Mouse (Mus musculus): ENCODE data around the gene Olfr313. TPM values are rescaled to one million over a fixed set of nuclear protein-coding genes. Genes with fewer than 3 reads are reported as not detected.

The Olfr313 gene
- polyA plus RNA-seq, 1 experiment from 2014 or later = not detected

Other genes with a start within 250 kb of the Olfr313 start
- gene Olfr224, start 244.4 kb upstream of the Olfr313 start, polyA plus RNA-seq (2015; fragmentation: Nextera tagmentation; extraction: Ambion mirVana) = not detected in 2 replicates
- gene Olfr325, start 237.3 kb upstream of the Olfr313 start, polyA plus RNA-seq (2015; fragmentation: Nextera tagmentation; extraction: Ambion mirVana) = not detected in 2 replicates
- not detected in 2 replicates for gene Olfr324, start 219.9 kb upstream of the Olfr313 start, polyA plus RNA-seq (2015; fragmentation: Nextera tagmentation; extraction: Ambion mirVana)
- 0.51 TPM in 1 of 2 replicates, not detected in the other for gene 2210407C18Rik, start 198.9 kb upstream of the Olfr313 start, polyA plus RNA-seq (2015; fragmentation: Nextera tagmentation; extraction: Ambion mirVana)
- gene Olfr323, start 184.5 kb upstream of the Olfr313 start, polyA plus RNA-seq (2015; fragmentation: Nextera tagmentation; extraction: Ambion mirVana) = not detected in 2 replicates
- gene Trim58, start 174.5 kb upstream of the Olfr313 start, polyA plus RNA-seq (2015; fragmentation: Nextera tagmentation; extraction: Ambion mirVana) = 0.12 and 0.27 TPM in 2 replicates
- gene Olfr322, start 156.2 kb upstream of the Olfr313 start, polyA plus RNA-seq (2015; fragmentation: Nextera tagmentation; extraction: Ambion mirVana) = not detected in 2 replicates
- not detected in 2 replicates for gene Olfr320, start 133.9 kb upstream of the Olfr313 start, polyA plus RNA-seq (2015; fragmentation: Nextera tagmentation; extraction: Ambion mirVana)
- not detected in 2 replicates for gene Olfr319, start 115.8 kb upstream of the Olfr313 start, polyA plus RNA-seq (2015; fragmentation: Nextera tagmentation; extraction: Ambion mirVana)
- gene Olfr318, start 91.0 kb upstream of the Olfr313 start, polyA plus RNA-seq (2015; fragmentation: Nextera tagmentation; extraction: Ambion mirVana) = not detected in 2 replicates
- gene Olfr317, start 75.8 kb upstream of the Olfr313 start, polyA plus RNA-seq (2015; fragmentation: Nextera tagmentation; extraction: Ambion mirVana) = not detected in 2 replicates
- not detected in 2 replicates for gene Olfr316, start 62.3 kb upstream of the Olfr313 start, polyA plus RNA-seq (2015; fragmentation: Nextera tagmentation; extraction: Ambion mirVana)
- gene Olfr315, start 41.8 kb upstream of the Olfr313 start, polyA plus RNA-seq (2015; fragmentation: Nextera tagmentation; extraction: Ambion mirVana) = not detected in 2 replicates
- not detected in 2 replicates for gene Olfr314, start 32.0 kb upstream of the Olfr313 start, polyA plus RNA-seq (2015; fragmentation: Nextera tagmentation; extraction: Ambion mirVana)
- 8.5 and 10.4 TPM in 2 replicates for gene Fam183b, start 13.0 kb upstream of the Olfr313 start, polyA plus RNA-seq (2015; fragmentation: Nextera tagmentation; extraction: Ambion mirVana)
- gene Olfr312, start 14.2 kb downstream of the Olfr313 start, polyA plus RNA-seq (2015; fragmentation: Nextera tagmentation; extraction: Ambion mirVana) = not detected in 2 replicates
- gene Olfr311, start 24.3 kb downstream of the Olfr313 start, polyA plus RNA-seq (2015; fragmentation: Nextera tagmentation; extraction: Ambion mirVana) = not detected in 2 replicates
- 5.2 and 5.6 TPM in 2 replicates for gene Gm12258, start 32.2 kb downstream of the Olfr313 start, polyA plus RNA-seq (2015; fragmentation: Nextera tagmentation; extraction: Ambion mirVana)
- 5.2 and 5.3 TPM in 2 replicates for gene 2810021J22Rik, start 52.2 kb downstream of the Olfr313 start, polyA plus RNA-seq (2015; fragmentation: Nextera tagmentation; extraction: Ambion mirVana)
- gene Zfp39, start 89.2 kb downstream of the Olfr313 start, polyA plus RNA-seq (2015; fragmentation: Nextera tagmentation; extraction: Ambion mirVana) = 3.5 and 3.9 TPM in 2 replicates
- 0.16 and 0.40 TPM in 2 replicates for gene Btnl10, start 102.9 kb downstream of the Olfr313 start, polyA plus RNA-seq (2015; fragmentation: Nextera tagmentation; extraction: Ambion mirVana)
- gene Rnf187, start 123.9 kb downstream of the Olfr313 start, polyA plus RNA-seq (2015; fragmentation: Nextera tagmentation; extraction: Ambion mirVana) = 131 and 138 TPM in 2 replicates
- 34.7 and 40.9 TPM in 2 replicates for gene Hist3h2ba, start 133.9 kb downstream of the Olfr313 start, polyA plus RNA-seq (2015; fragmentation: Nextera tagmentation; extraction: Ambion mirVana)
- gene Hist3h2a, start 139.7 kb downstream of the Olfr313 start, polyA plus RNA-seq (2015; fragmentation: Nextera tagmentation; extraction: Ambion mirVana) = 28.5 and 31.6 TPM in 2 replicates
- gene Trim17, start 139.7 kb downstream of the Olfr313 start, polyA plus RNA-seq (2015; fragmentation: Nextera tagmentation; extraction: Ambion mirVana) = 0.15 and 0.35 TPM in 2 replicates
- gene Trim11, start 163.1 kb downstream of the Olfr313 start, polyA plus RNA-seq (2015; fragmentation: Nextera tagmentation; extraction: Ambion mirVana) = 17.0 and 17.5 TPM in 2 replicates

All from intestine, embryonic 16.5 days (tissue).